Mouse (Mus musculus): ENCODE data around the gene Csf2ra. TPM values are rescaled to one million over a fixed set of nuclear protein-coding genes. Genes with fewer than 3 reads are reported as not detected.
A peak's percentile ranks its signal among the peaks of the same experiment; 100 is the strongest.
"Not testable (repeated sequence)": the region's sequence is repeated elsewhere in the genome, so short reads cannot be mapped to it uniquely, and the experiment has no call there.

Gene Csf2ra
- polyA plus RNA-seq, 1 experiment, result 173 TPM

GRCm38 (mm10) chr19:61226928-61227854, 1.0 kb downstream of the Csf2ra start:
- peak overlapping the region; percentile 97 for H3K27ac ChIP-seq (ENCODE audit: control insufficient read depth, insufficient read depth, low read depth, low read length, poor library complexity)
- peaks cover 5% of the 10 kb centered on the region for H3K4me1 ChIP-seq (ENCODE audit: control insufficient read depth, insufficient read depth, low read length)
- peak overlapping the region; percentile 77 for H3K4me3 ChIP-seq (replicated peaks; ENCODE audit: control insufficient read depth, low read depth, low read length)
- WGBS, result 2% methylated on average over 71 of the region's 71 CpGs
- TF ChIP-seq CTCF (IDR thresholded peaks at IDR 0.05; ENCODE audit: control insufficient read depth, insufficient read depth, low read length) (no peak), POLR2A (IDR thresholded peaks at IDR 0.05; ENCODE audit: borderline replicate concordance, control insufficient read depth, low read depth, low read length) (no peak; the same call in 1 of the 2 replicates)

- 1% methylated on average over 71 of the region's 71 CpGs for WGBS
- H3K27ac ChIP-seq (ENCODE audit: control insufficient read depth, insufficient read depth, low read depth, low read length, poor library complexity), result peak overlapping the region; percentile 97
Observed at GRCm38 (mm10) chr19:61226401-61226927, 1.8 kb downstream of the Csf2ra start.

GRCm38 (mm10) chr19:61225526-61226400, 2.5 kb downstream of the Csf2ra start:
- 25% methylated on average over 70 of the region's 70 CpGs for WGBS
- Histone ChIP-seq H3K4me1 (ENCODE audit: control insufficient read depth, insufficient read depth, low read length) (peaks cover 5% of the 10 kb centered on the region), H3K27ac (ENCODE audit: control insufficient read depth, insufficient read depth, low read depth, low read length, poor library complexity) (peak overlapping the region; percentile 97), H3K4me3 (replicated peaks; ENCODE audit: control insufficient read depth, low read depth, low read length) (peak overlapping the region; percentile 77)
- TF ChIP-seq CTCF (IDR thresholded peaks at IDR 0.05; ENCODE audit: control insufficient read depth, insufficient read depth, low read length) (no peak), POLR2A (IDR thresholded peaks at IDR 0.05; ENCODE audit: borderline replicate concordance, control insufficient read depth, low read depth, low read length) (no peak; the same call in 1 of the 2 replicates)

More at GRCm38 (mm10) chr19:61226401-61226927, 1.8 kb downstream of the Csf2ra start:
- TF ChIP-seq POLR2A (IDR thresholded peaks at IDR 0.05; ENCODE audit: borderline replicate concordance, control insufficient read depth, low read depth, low read length), result no peak
- no peak for TF ChIP-seq CTCF (IDR thresholded peaks at IDR 0.05; ENCODE audit: control insufficient read depth, insufficient read depth, low read length)
- H3K4me3 ChIP-seq (replicated peaks; ENCODE audit: control insufficient read depth, low read depth, low read length), result peak overlapping the region; percentile 77
- H3K4me1 ChIP-seq (ENCODE audit: control insufficient read depth, insufficient read depth, low read length), result peaks cover 5% of the 10 kb centered on the region

- Histone ChIP-seq H3K4me3 (replicated peaks; ENCODE audit: control insufficient read depth, low read depth, low read length) (no peak overlapping the region), H3K27ac (ENCODE audit: control insufficient read depth, insufficient read depth, low read depth, low read length, poor library complexity) (no peak overlapping the region), H3K4me1 (ENCODE audit: control insufficient read depth, insufficient read depth, low read length) (peaks cover 5% of the 10 kb centered on the region)
- TF ChIP-seq CTCF (IDR thresholded peaks at IDR 0.05; ENCODE audit: control insufficient read depth, insufficient read depth, low read length), result no peak
- TF ChIP-seq POLR2A (IDR thresholded peaks at IDR 0.05; ENCODE audit: borderline replicate concordance, control insufficient read depth, low read depth, low read length), result peak; percentile 6; the same call in 1 of the 2 replicates
- WGBS, result 67% methylated on average over 53 of the region's 53 CpGs
Observed at GRCm38 (mm10) chr19:61224678-61225525, 3.3 kb downstream of the Csf2ra start.

- no peak overlapping the region for H3K4me3 ChIP-seq (replicated peaks; ENCODE audit: control insufficient read depth, low read depth, low read length)
- H3K27ac ChIP-seq (ENCODE audit: control insufficient read depth, insufficient read depth, low read depth, low read length, poor library complexity), result no peak overlapping the region
- TF ChIP-seq POLR2A (IDR thresholded peaks at IDR 0.05; ENCODE audit: borderline replicate concordance, control insufficient read depth, low read depth, low read length) (no peak), CTCF (IDR thresholded peaks at IDR 0.05; ENCODE audit: control insufficient read depth, insufficient read depth, low read length) (no peak)
- 82% methylated on average over 6 of the region's 6 CpGs for WGBS
- H3K4me1 ChIP-seq (ENCODE audit: control insufficient read depth, insufficient read depth, low read length), result peaks cover 5% of the 10 kb centered on the region
Observed at GRCm38 (mm10) chr19:61223706-61224328, 4.4 kb downstream of the Csf2ra start.

- not testable (repeated sequence) for H3K4me1 ChIP-seq (ENCODE audit: control insufficient read depth, insufficient read depth, low read length); H3K27ac ChIP-seq (ENCODE audit: control insufficient read depth, insufficient read depth, low read depth, low read length, poor library complexity); H3K4me3 ChIP-seq (replicated peaks; ENCODE audit: control insufficient read depth, low read depth, low read length)
- WGBS, result 62% methylated on average over 6 of the region's 6 CpGs
Observed at GRCm38 (mm10) chr19:61207506-61207905, 20.7 kb downstream of the Csf2ra start.

- WGBS, result 6% methylated on average over 10 of the region's 10 CpGs
- Histone ChIP-seq H3K4me1 (ENCODE audit: control insufficient read depth, insufficient read depth, low read length) (no peaks in the 10 kb centered on the region), H3K4me3 (replicated peaks; ENCODE audit: control insufficient read depth, low read depth, low read length) (peak overlapping the region; percentile 80), H3K27ac (ENCODE audit: control insufficient read depth, insufficient read depth, low read depth, low read length, poor library complexity) (no peak overlapping the region)
- TF ChIP-seq CTCF (IDR thresholded peaks at IDR 0.05; ENCODE audit: control insufficient read depth, insufficient read depth, low read length) (no peak), POLR2A (IDR thresholded peaks at IDR 0.05; ENCODE audit: borderline replicate concordance, control insufficient read depth, low read depth, low read length) (no peak)
Observed at GRCm38 (mm10) chr19:61199836-61200235, 28.4 kb downstream of the Csf2ra start.

Measured in bone marrow, adult 2 months (tissue).